Mouse (Mus musculus): ENCODE data around the gene Kpna1.
A peak's percentile ranks its signal among the peaks of the same experiment; 100 is the strongest.
"Not testable (repeated sequence)": the region's sequence is repeated elsewhere in the genome, so short reads cannot be mapped to it uniquely, and the experiment has no call there.

Kpna1 gene

GRCm38 (mm10) chr16:35992391-35992790 is 13.8 kb downstream of the Kpna1 start:
- no peak for DNase-seq

GRCm38 (mm10) chr16:35993316-35993715 is 14.8 kb downstream of the Kpna1 start:
- DNase-seq, result no peak

- DNase-seq, result not testable (repeated sequence)
Observed at GRCm38 (mm10) chr16:35998852-35999251, 20.3 kb downstream of the Kpna1 start.

GRCm38 (mm10) chr16:36008396-36008795 is 29.8 kb downstream of the Kpna1 start:
- no peak for DNase-seq

GRCm38 (mm10) chr16:36016335-36016734 is 37.8 kb downstream of the Kpna1 start:
- no peak for DNase-seq

GRCm38 (mm10) chr16:36028120-36028519 is 49.6 kb downstream of the Kpna1 start:
- not testable (repeated sequence) for DNase-seq

GRCm38 (mm10) chr16:36040640-36041624 is 62.4 kb downstream of the Kpna1 start, which contains the start of gene Wdr5b:
Wdr5b (plus strand) TSS chr16:36041190.
- DNase-seq, result peak; percentile 98

- no peak for DNase-seq
Observed at GRCm38 (mm10) chr16:36041625-36042020, 63.1 kb downstream of the Kpna1 start.

- DNase-seq, result no peak
Observed at GRCm38 (mm10) chr16:36043073-36043472, 64.5 kb downstream of the Kpna1 start.

- DNase-seq, result no peak
Observed at GRCm38 (mm10) chr16:36043964-36044363, 65.4 kb downstream of the Kpna1 start.

GRCm38 (mm10) chr16:36047538-36047937 is 69.0 kb downstream of the Kpna1 start:
- no peak for DNase-seq

GRCm38 (mm10) chr16:36051491-36051890 is 72.9 kb downstream of the Kpna1 start:
- DNase-seq, result no peak

GRCm38 (mm10) chr16:36053524-36054275 is 75.2 kb downstream of the Kpna1 start:
- DNase-seq, result no peak

- DNase-seq, result no peak
Observed at GRCm38 (mm10) chr16:36054920-36055319, 76.4 kb downstream of the Kpna1 start.

- DNase-seq, result no peak
Observed at GRCm38 (mm10) chr16:36056416-36056815, 77.9 kb downstream of the Kpna1 start.

- DNase-seq, result no peak
Observed at GRCm38 (mm10) chr16:36057933-36058475, 79.5 kb downstream of the Kpna1 start.

GRCm38 (mm10) chr16:36062534-36062933 is 84.0 kb downstream of the Kpna1 start:
- DNase-seq, result not testable (repeated sequence)

- no peak for DNase-seq
Observed at GRCm38 (mm10) chr16:36063315-36063714, 84.8 kb downstream of the Kpna1 start.

GRCm38 (mm10) chr16:36064904-36065303 is 86.4 kb downstream of the Kpna1 start:
- no peak for DNase-seq

- DNase-seq, result no peak
Observed at GRCm38 (mm10) chr16:36067694-36068093, 89.1 kb downstream of the Kpna1 start.

- no peak for DNase-seq
Observed at GRCm38 (mm10) chr16:36068356-36068755, 89.8 kb downstream of the Kpna1 start.

GRCm38 (mm10) chr16:36069819-36070575 is 91.4 kb downstream of the Kpna1 start:
- no peak for DNase-seq

GRCm38 (mm10) chr16:36071071-36071449 is 92.5 kb downstream of the Kpna1 start:
- peak; percentile 23 for DNase-seq
